ENCODE assay signal across 17 mouse cellular contexts in genomic region chr17:26191486-26191885, GRCm38 (mm10). TPM values are rescaled to one million over a fixed set of nuclear protein-coding genes. Genes with fewer than 3 reads are reported as not detected.
A peak's percentile ranks its signal among the peaks of the same experiment; 100 is the strongest.
DNase-seq lines count a peak whose midpoint lies in the region; ATAC-seq and TF ChIP-seq lines count a peak whose summit lies in the region.
"Not testable (repeated sequence)": the region's sequence is repeated elsewhere in the genome, so short reads cannot be mapped to it uniquely, and the experiment has no call there.
"Had no signal": no experiment of that assay in that cellular context is flagged by ENCODE, and none has a peak within 500 bp of the region (broad histone marks: within the 10 kb centered on the region; RNA-seq: fewer than 3 reads in every experiment).

No protein-coding gene starts in this region.

- H3K27ac ChIP-seq in CH12.LX (ENCODE audit: insufficient read depth, low read depth); layer of hippocampus, adult 2 months; midbrain, postnatal 0 days (ENCODE audit: low read depth, low read length); stomach, postnatal 0 days (replicated peaks): not testable (repeated sequence)

- not testable (repeated sequence) for TF ChIP-seq POLR2A in CH12.LX (IDR thresholded peaks at IDR 0.05; ENCODE audit: low read depth, low read length)

- WGBS in midbrain, postnatal 0 days = 93% methylated on average over 7 of the region's 7 CpGs
- 86% methylated on average over 7 of the region's 7 CpGs for WGBS in stomach, postnatal 0 days

- H3K27me3 ChIP-seq in CH12.LX (replicated peaks); midbrain, postnatal 0 days (ENCODE audit: insufficient read depth, low read length); stomach, postnatal 0 days (ENCODE audit: control insufficient read depth, insufficient read depth, low read length): not testable (repeated sequence)

- H3K9me3 ChIP-seq in CH12.LX (replicated peaks; ENCODE audit: low read length); midbrain, postnatal 0 days (ENCODE audit: low read length); stomach, postnatal 0 days (ENCODE audit: control insufficient read depth, low read length): not testable (repeated sequence)

- not testable (repeated sequence) for ATAC-seq in midbrain, postnatal 0 days (ENCODE audit: low FRiP score); stomach, postnatal 0 days (ENCODE audit: low FRiP score, low TSS enrichment)

- not testable (repeated sequence) for H3K79me2 ChIP-seq in CH12.LX (replicated peaks; ENCODE audit: control insufficient read depth, extremely low read depth, insufficient read depth, poor library complexity, severe bottlenecking)

- not testable (repeated sequence) for H3K4me1 ChIP-seq in CH12.LX (ENCODE audit: control insufficient read depth in 1 of 2, insufficient read depth in 2 of 2); midbrain, postnatal 0 days (ENCODE audit: insufficient read depth, low read length); stomach, postnatal 0 days (replicated peaks; ENCODE audit: control insufficient read depth, insufficient read depth)

- TF ChIP-seq EP300 in CH12.LX (IDR thresholded peaks at IDR 0.05; ENCODE audit: low read length); stomach, postnatal 0 days (optimal IDR thresholded peaks at IDR 0.05): not testable (repeated sequence)

- dilution Hi-C loops in CH12.LX (cut with MboI; ENCODE audit: extremely low pct_ligation_motif_present, extremely low pct_unique_long_range_greater_than_20kb, low sequenced_read_pairs) = not testable (repeated sequence)

- H3K9ac ChIP-seq in CH12.LX (ENCODE audit: insufficient read depth, low read depth); midbrain, postnatal 0 days (replicated peaks; ENCODE audit: low read length, poor library complexity, severe bottlenecking); stomach, postnatal 0 days (ENCODE audit: low read length): not testable (repeated sequence)

- TF ChIP-seq RAD21 in CH12.LX (IDR thresholded peaks at IDR 0.05; ENCODE audit: low read depth, low read length) = not testable (repeated sequence)

- in situ Hi-C loops in CH12.LX (cut with MboI; ENCODE audit: low pct_ligation_motif_present, low pct_unique_long_range_greater_than_20kb, low sequenced_read_pairs) = loop anchor here (5.0 kb wide), 1 partner anchor 51 kb away; the partner anchor contains the start of gene Fam234a

- peak; percentile 32 for DNase-seq in A20 (ENCODE audit: low read depth, low spot score)
- DNase-seq in CH12.LX (ENCODE audit: extremely low read depth); layer of hippocampus, adult 2 months (ENCODE audit: low spot score in 2 of 2); midbrain, postnatal 0 days (ENCODE audit: low spot score); stomach, postnatal 0 days (ENCODE audit: low spot score): not testable (repeated sequence)
- peak; percentile 57 for DNase-seq in NIH3T3 (ENCODE audit: low read depth)
- peak; percentile 43 for DNase-seq in induced T-regulatory cell, adult 2 months (ENCODE audit: low read depth)

- H3K36me3 ChIP-seq in CH12.LX (replicated peaks in 1 of 2; ENCODE audit: control insufficient read depth in 1 of 2, insufficient read depth in 1 of 2, low read length in 1 of 2) = peaks cover 77 to 94% of the 10 kb centered on the region in 2 experiments
- H3K36me3 ChIP-seq in midbrain, postnatal 0 days (ENCODE audit: insufficient read depth, low read length) = peaks cover 84% of the 10 kb centered on the region
- H3K36me3 ChIP-seq in stomach, postnatal 0 days (ENCODE audit: control insufficient read depth, insufficient read depth, low read length) = peaks cover 34% of the 10 kb centered on the region

- TF ChIP-seq CTCF in CH12.LX (conservative IDR thresholded peaks at IDR 0.05 in 1 of 2, IDR thresholded peaks at IDR 0.05 in 1 of 2; ENCODE audit: low read depth in 2 of 2, low read length in 2 of 2) = peak in 1 of 2 experiments; percentile 24; a peak in 1 of 4 replicates
- TF ChIP-seq CTCF in layer of hippocampus, adult 2 months (conservative IDR thresholded peaks at IDR 0.05) = peak; percentile 28; the same call in 1 of the 2 replicates
- peak; percentile 13; the same call in 1 of the 2 replicates for TF ChIP-seq CTCF in midbrain, postnatal 0 days (IDR thresholded peaks at IDR 0.05)
- TF ChIP-seq CTCF in stomach, postnatal 0 days (IDR thresholded peaks at IDR 0.05; ENCODE audit: low read depth) = peak; percentile 30; the same call in 1 of the 2 replicates

- not testable (repeated sequence) for H3K4me3 ChIP-seq in CH12.LX (replicated peaks in 1 of 3; ENCODE audit: low read depth in 2 of 3, low read length in 2 of 3, poor library complexity in 1 of 3); layer of hippocampus, adult 2 months; midbrain, postnatal 0 days (ENCODE audit: low read depth, low read length); stomach, postnatal 0 days (ENCODE audit: low read depth, low read length)

- not testable (repeated sequence) for H3K4me2 ChIP-seq in CH12.LX (ENCODE audit: insufficient read depth, low read depth, poor library complexity, severe bottlenecking); midbrain, postnatal 0 days (ENCODE audit: low read depth, low read length, poor library complexity, severe bottlenecking); stomach, postnatal 0 days (replicated peaks; ENCODE audit: low read depth)

TF ChIP-seq in CH12.LX, 34 proteins besides CTCF, POLR2A, EP300 and RAD21:
- 0 out of 2 replicates have a peak, but pooled peaks have one; percentile 18 for TF ChIP-seq MYC (IDR thresholded peaks at IDR 0.05; ENCODE audit: low read depth, low read length)

RNA-seq across cellular contexts. Expression of gene Pdia2, which starts 7.4 kb away (rescaled TPM):
- total RNA-seq in CH12.LX (2012; rRNA removed) = 0.38 and 0.50 TPM in 2 replicates
- total RNA-seq in CH12.LX (2014; rRNA removed) = not detected in 2 replicates
- polyA plus RNA-seq in CH12.LX (2012; ENCODE audit: insufficient read length, low read depth) = not detected in 2 replicates
- under 1 TPM in 1 of 2 experiments, not detected in 1; 0.61 TPM for total RNA-seq in layer of hippocampus, adult 2 months (2021)
- total RNA-seq in midbrain, postnatal 0 days (2014; rRNA removed) = not detected in 2 replicates
- 0.13 TPM in 1 of 2 replicates, not detected in the other for polyA plus RNA-seq in midbrain, postnatal 0 days (2015; fragmentation: Nextera tagmentation; extraction: Ambion mirVana)
- 172 and 176 TPM in 2 replicates for polyA plus RNA-seq in stomach, postnatal 0 days (2015; fragmentation: Nextera tagmentation; extraction: Ambion mirVana)
- total RNA-seq: gastrocnemius, adult 18-20 months; gastrocnemius, postnatal 36 days; granulocyte monocyte progenitor cell, adult 5-6 weeks; heart, adult 2 months; heart, postnatal 14 days; heart, postnatal 4 days; hindbrain, postnatal 0 days had no signal
- polyA plus RNA-seq: forebrain, embryonic 13.5 days; forebrain, embryonic 16.5 days; heart, adult 2 months had no signal

RNA-seq across cellular contexts. Expression of gene Rgs11, which starts 11.3 kb away (rescaled TPM):
- total RNA-seq in CH12.LX (2012; rRNA removed) (1.8 and 8.1 TPM in 2 replicates), CH12.LX (2014; rRNA removed) (0.28 and 0.40 TPM in 2 replicates)
- 0.13 TPM in 1 of 2 replicates, not detected in the other for polyA plus RNA-seq in CH12.LX (2012; ENCODE audit: insufficient read length, low read depth)
- total RNA-seq in layer of hippocampus, adult 2 months (2021) = 10 to 100 TPM; 49.2 to 56.9 TPM
- 25.0 and 29.6 TPM in 2 replicates for total RNA-seq in midbrain, postnatal 0 days (2014; rRNA removed)
- 18.0 and 18.7 TPM in 2 replicates for polyA plus RNA-seq in midbrain, postnatal 0 days (2015; fragmentation: Nextera tagmentation; extraction: Ambion mirVana)
- 24.4 and 27.5 TPM in 2 replicates for polyA plus RNA-seq in stomach, postnatal 0 days (2015; fragmentation: Nextera tagmentation; extraction: Ambion mirVana)
- total RNA-seq: granulocyte monocyte progenitor cell, adult 5-6 weeks had no signal
- polyA plus RNA-seq: C2C12 had no signal

RNA-seq across cellular contexts. Expression of gene Arhgdig, which starts 16.1 kb away (rescaled TPM):
- 10.1 and 10.3 TPM in 2 replicates for total RNA-seq in CH12.LX (2012; rRNA removed)
- total RNA-seq in CH12.LX (2014; rRNA removed) = 0.24 TPM in 1 of 2 replicates, not detected in the other
- 0.60 and 1.6 TPM in 2 replicates for polyA plus RNA-seq in CH12.LX (2012; ENCODE audit: insufficient read length, low read depth)
- 10 to 100 TPM; 59.4 to 61.4 TPM for total RNA-seq in layer of hippocampus, adult 2 months (2021)
- 223 and 246 TPM in 2 replicates for total RNA-seq in midbrain, postnatal 0 days (2014; rRNA removed)
- 342 and 387 TPM in 2 replicates for polyA plus RNA-seq in midbrain, postnatal 0 days (2015; fragmentation: Nextera tagmentation; extraction: Ambion mirVana)
- 133 and 139 TPM in 2 replicates for polyA plus RNA-seq in stomach, postnatal 0 days (2015; fragmentation: Nextera tagmentation; extraction: Ambion mirVana)

RNA-seq across cellular contexts. Expression of gene Fam234a, which starts 52.6 kb away (rescaled TPM):
- total RNA-seq in CH12.LX (2012; rRNA removed) (4.9 and 8.3 TPM in 2 replicates), CH12.LX (2014; rRNA removed) (3.6 and 4.1 TPM in 2 replicates)
- 9.0 and 13.3 TPM in 2 replicates for polyA plus RNA-seq in CH12.LX (2012; ENCODE audit: insufficient read length, low read depth)
- total RNA-seq in layer of hippocampus, adult 2 months (2021) = 10 to 100 TPM; 18.8 to 21.0 TPM
- total RNA-seq in midbrain, postnatal 0 days (2014; rRNA removed) = 24.6 and 31.5 TPM in 2 replicates
- 32.4 and 33.8 TPM in 2 replicates for polyA plus RNA-seq in midbrain, postnatal 0 days (2015; fragmentation: Nextera tagmentation; extraction: Ambion mirVana)
- 98.0 and 99.1 TPM in 2 replicates for polyA plus RNA-seq in stomach, postnatal 0 days (2015; fragmentation: Nextera tagmentation; extraction: Ambion mirVana)

RNA-seq across cellular contexts. Expression of gene Axin1, which starts 53.0 kb away (rescaled TPM):
- 28.5 and 33.2 TPM in 2 replicates for total RNA-seq in CH12.LX (2012; rRNA removed)
- 27.8 and 28.5 TPM in 2 replicates for total RNA-seq in CH12.LX (2014; rRNA removed)
- polyA plus RNA-seq in CH12.LX (2012; ENCODE audit: insufficient read length, low read depth) = 38.8 and 43.4 TPM in 2 replicates
- total RNA-seq in layer of hippocampus, adult 2 months (2021) = 10 to 100 TPM; 24.3 to 25.2 TPM
- 27.2 and 30.0 TPM in 2 replicates for total RNA-seq in midbrain, postnatal 0 days (2014; rRNA removed)
- 18.5 and 21.0 TPM in 2 replicates for polyA plus RNA-seq in midbrain, postnatal 0 days (2015; fragmentation: Nextera tagmentation; extraction: Ambion mirVana)
- polyA plus RNA-seq in stomach, postnatal 0 days (2015; fragmentation: Nextera tagmentation; extraction: Ambion mirVana) = 10.9 and 12.4 TPM in 2 replicates

Comparison
In these comparisons a context has a peak if more than half of its experiments do, and no peak if none do; other contexts are left out.
1. RNA of gene Arhgdig, which starts 16.1 kb away (total RNA-seq): 223 to 246 TPM in midbrain, postnatal 0 days and 59.4 to 61.4 TPM in layer of hippocampus, adult 2 months; 0.24 to 10.3 TPM in CH12.LX; every median in the first group is over 4 times any median in the second.